In the genomic region with DNA sequence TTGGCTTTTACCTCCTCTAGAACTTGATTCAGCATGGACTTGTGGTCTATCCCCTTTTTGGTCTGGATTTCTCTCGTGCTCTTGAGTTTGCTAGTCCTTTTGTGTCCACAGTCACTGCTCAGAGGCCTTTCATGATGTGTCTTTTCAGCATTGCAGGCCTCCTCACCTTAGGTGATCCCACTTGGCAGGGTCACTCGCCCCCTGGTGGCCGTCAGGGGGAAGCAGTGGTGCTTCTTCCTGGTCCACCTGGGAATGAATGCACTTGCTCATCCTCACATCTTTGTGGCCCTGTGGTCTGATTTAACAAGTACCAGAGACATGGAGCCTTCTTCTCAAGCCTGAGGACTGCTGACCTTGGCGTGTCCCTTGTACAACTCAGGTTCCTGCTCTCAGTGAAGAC, we compare ENCODE assay signal across 8 mouse cellular contexts.
DNase-seq lines count a peak whose midpoint lies in the region; ATAC-seq and TF ChIP-seq lines count a peak whose summit lies in the region.

No protein-coding gene starts in this region.

- TF ChIP-seq POLR2A in lung, adult 2 months (IDR thresholded peaks at IDR 0.05; ENCODE audit: borderline replicate concordance, extremely low read depth, low read depth, low read length) = no peak

- no peak for ATAC-seq in neural tube, embryonic 15.5 days (ENCODE audit: low FRiP score)
- peak; percentile 61 for ATAC-seq in activated CD4-positive, CD25-positive, alpha-beta regulatory T cell, adult 4 months
- no peak for ATAC-seq in inflammation-experienced regulatory T-cells, adult 6 months

- H3K27ac ChIP-seq in neural tube, embryonic 15.5 days (replicated peaks) = no peak overlapping the region

- no peaks in the 10 kb centered on the region for H3K4me1 ChIP-seq in neural tube, embryonic 15.5 days
- no peaks in the 10 kb centered on the region for H3K4me1 ChIP-seq in lung, adult 2 months (ENCODE audit: control insufficient read depth, insufficient read depth, low read length)

- peak; percentile 57 for DNase-seq in neural tube, embryonic 10.5 days (ENCODE audit: extremely low spot score, low spot score)
- DNase-seq in cerebellum, postnatal 36 days = peak; percentile 66 to 68
- DNase-seq in heart, postnatal 36 days = peak; percentile 49 to 53
- DNase-seq in lung, adult 2 months = peak; percentile 38
- peak; percentile 31 for DNase-seq in right cerebral cortex, postnatal 14 days

- H3K4me3 ChIP-seq in neural tube, embryonic 15.5 days (replicated peaks) = no peak overlapping the region
- H3K4me3 ChIP-seq in lung, adult 2 months (replicated peaks; ENCODE audit: extremely low read depth, low read depth, low read length) = no peak overlapping the region

- peak; percentile 87 for TF ChIP-seq CTCF in lung, adult 2 months (IDR thresholded peaks at IDR 0.05; ENCODE audit: insufficient read depth, low read length)

- H3K27me3 ChIP-seq in neural tube, embryonic 15.5 days (replicated peaks) = no peaks in the 10 kb centered on the region; the same call in 1 of the 2 replicates

- no peak overlapping the region for H3K9ac ChIP-seq in neural tube, embryonic 15.5 days (replicated peaks)

- H3K4me2 ChIP-seq in neural tube, embryonic 15.5 days = no peak overlapping the region

- intact Hi-C loops in heart, postnatal 36 days (cut with DNase I) = loop anchor here (1.0 to 5.0 kb wide), 2 partner anchors 162 to 1137 kb away; partner anchors contain the start of gene Fam19a5

- WGBS in neural tube, embryonic 15.5 days = 15% methylated on average over 4 of the region's 4 CpGs
- 20% methylated on average over 4 of the region's 4 CpGs for WGBS in lung, adult 2 months

- H3K9me3 ChIP-seq in neural tube, embryonic 15.5 days (replicated peaks) = no peaks in the 10 kb centered on the region

- no peaks in the 10 kb centered on the region for H3K36me3 ChIP-seq in neural tube, embryonic 15.5 days
